Mouse (Mus musculus) A20 (cell line): Measurements from ENCODE around the gene Nsun4.

Experiments used
- DNase-seq: peaks from one replicate; pipeline ENCODE4 v3.0.0-alpha.2; 2011; ENCODE audit warnings: low read depth, low spot score

The Nsun4 gene

DNA sequence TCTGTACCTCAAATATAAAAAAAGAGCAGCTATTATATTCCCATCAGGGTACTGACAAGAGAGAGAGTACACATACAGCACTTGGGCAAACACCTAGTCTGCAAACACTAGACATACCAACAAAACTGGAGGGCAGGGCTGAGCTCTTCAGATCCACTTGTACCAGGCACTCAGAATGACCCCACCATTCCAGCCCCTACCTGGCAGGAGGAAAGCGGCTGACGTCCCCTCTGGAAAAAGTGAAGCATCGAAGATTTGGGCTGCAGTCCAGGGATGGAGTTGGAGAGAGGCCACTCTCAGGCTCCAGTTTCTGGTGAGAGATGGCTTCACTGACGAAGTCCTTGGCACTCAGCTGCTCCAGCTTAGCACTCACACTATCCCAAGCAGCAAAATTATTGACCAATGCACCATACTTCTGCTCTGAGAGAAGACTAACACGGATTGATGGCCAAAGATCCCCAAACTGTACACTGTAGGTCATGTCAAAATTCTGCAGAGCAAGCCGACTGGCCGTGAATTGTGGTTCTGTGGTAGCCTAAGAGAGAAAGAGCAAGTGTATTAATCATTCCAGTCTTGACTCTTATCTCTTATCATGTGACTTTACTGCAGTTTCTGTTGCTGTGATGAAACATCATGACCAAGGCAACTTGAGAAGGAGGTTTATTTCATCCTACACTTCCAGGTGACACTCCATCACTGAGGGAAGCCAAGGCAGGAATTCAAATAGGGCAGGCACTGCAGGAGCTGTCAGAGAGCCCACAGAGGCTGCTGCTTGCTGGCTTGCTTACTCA, 5.4 kb downstream of the Nsun4 start:
- no peak for DNase-seq

DNA sequence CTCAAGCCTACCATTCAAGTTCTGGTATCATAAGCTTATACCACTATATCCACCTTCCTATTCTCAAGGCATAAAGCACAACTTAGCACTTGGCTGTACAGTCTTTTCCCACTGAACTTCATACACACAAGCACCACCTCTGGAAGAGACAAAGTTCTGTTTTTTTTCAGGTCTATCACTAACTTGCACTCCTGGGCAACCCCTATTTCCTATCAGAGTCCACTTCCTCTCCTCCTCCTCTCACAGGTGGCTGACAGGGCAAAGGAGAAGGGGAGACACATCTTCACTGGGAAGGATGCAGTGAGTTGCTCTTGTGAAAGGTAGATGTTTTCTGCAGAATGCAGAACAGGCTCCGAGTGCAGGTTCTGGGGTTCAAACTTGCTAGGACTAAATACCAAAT, 6.0 kb downstream of the Nsun4 start:
- no peak for DNase-seq

DNA sequence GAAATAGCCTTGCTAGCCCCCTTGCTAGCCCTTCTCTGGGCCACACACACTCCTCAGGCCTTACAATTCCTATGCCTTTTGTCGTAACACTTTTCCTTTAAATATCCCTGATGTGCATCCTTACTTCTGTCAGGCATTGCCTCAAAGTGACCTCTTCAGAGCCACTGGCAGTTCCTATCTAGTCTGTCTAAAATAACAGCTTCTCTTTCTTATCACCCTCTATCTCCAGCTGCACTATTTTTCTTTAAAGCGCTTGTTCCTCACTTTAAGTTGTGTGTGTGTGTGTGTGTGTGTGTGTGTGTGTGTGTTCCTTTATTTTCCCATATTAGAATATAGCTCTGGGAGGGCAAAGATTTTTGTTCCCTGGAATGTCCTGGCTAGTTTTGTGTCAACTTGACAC, 7.1 kb downstream of the Nsun4 start:
- DNase-seq = no peak

DNA sequence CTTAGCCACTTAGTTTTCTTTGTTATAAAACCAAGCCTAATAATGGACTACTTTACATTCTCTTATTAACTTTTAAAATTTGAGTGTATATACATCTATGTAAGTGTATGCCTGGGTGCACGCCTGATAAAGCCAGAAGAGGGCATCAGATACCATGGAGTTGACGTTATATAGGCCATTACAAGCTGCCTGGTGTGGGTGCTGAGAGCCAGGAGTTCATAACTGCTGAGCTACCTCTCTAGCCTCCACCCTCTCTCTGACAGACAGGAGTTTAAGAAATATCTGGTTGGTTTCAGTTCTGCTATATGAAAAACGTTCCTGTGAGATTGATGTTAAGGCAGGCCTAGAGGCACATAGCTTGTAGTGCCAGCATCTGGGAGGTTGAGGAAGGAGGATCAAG, 11.5 kb downstream of the Nsun4 start:
- peak; percentile 63 for DNase-seq

DNA sequence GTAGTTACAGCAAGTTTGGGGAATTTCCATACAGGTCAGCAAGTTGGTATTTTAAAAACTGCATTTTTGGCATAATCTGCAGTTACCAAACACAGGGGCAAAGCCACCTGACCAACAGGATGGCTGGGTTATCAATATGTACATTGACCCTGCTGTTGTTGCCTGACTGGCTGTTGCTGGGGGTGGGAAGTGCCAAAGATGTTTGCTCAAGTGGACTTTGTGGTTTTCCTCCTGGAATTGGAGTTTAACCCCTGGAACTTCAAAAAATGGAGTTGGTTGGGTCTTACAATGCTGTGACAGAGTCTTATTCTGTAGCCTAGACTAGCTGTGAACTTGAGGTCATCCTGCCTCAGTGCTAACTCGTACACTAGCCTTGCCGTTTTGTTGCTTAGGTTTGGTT, 13.2 kb downstream of the Nsun4 start:
- DNase-seq = no peak

DNA sequence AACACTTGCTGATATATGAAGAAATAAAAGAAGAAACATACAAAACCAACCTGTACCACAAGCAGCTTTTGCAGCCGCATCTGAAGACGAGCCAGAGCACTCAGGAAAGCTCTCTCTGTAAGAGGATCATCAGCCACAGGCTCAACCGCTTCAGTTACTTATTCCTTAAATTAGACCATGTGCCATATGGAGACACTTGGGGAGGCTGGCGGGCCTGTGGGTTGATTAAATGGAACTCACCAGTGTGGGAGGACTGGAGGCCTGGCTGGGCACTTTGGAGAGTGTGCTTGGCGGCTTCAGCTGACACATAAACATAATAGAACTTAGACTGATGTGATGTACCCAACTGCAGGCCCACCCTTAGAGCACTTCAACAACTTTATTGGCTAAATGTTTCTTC, 20.3 kb downstream of the Nsun4 start:
- no peak for DNase-seq

DNA sequence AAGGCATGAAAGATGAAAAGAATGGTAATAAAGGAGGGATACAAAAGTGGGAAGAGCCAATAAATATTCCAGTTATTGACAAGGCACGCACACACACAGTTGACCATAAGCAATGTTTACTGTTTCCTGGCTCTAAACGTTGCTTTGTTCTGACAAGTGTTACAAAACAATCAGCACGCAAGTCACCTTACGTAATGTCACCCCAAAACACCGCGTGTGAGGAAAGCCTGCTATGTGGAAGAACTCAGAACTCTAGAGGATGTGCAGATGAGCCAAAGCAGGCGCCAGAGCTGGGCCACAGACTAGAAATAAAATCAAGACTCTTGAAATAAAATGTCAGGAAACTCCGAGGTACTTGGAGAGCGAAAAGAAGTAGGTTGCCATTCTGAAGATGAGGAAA, 20.8 kb downstream of the Nsun4 start:
- DNase-seq = no peak

DNA sequence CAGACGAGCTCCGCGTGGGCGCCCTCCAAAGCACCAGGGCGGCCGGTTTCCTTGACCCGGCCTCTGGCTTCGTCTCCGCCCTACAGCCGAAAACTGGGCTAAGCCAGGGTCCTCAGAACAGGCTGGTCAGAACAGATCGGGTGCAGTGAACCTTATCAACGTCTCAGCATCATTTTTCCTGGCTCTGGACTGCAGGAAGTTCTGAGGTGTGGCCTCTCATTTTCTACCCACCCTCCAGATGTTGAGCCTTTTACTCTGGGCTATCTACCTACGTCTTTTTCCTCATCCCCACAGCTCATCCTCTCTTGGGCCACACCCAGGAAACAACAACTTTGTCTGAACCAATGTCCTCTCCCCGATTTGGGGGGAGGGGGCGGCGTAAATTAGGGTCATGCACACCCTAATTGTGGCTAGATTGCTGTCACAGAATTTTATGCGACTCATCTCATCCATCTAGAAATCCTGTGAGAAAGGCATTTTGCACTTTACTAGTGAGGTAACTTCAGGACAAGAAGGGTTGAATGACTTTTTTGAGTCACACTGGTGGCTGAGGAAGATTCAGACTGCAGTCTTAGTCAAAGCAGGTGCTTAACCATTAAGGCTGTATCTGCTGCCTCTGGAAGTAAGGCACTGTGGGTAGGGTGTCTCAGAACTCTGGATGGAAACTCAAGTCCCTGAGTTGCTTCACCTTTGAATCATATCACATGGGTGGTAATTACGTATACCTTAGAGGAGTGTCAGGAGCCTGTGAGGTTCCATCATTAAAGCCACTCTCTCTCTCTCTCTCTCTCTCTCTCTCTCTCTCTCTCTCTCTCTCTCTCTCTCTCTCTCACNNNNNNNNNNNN, 35.6 kb downstream of the Nsun4 start, which contains the start of gene Faah:
TSS of gene Faah (minus strand) at position 25 of the 845 bp plus-strand sequence.
- peak; percentile 70 for DNase-seq

DNA sequence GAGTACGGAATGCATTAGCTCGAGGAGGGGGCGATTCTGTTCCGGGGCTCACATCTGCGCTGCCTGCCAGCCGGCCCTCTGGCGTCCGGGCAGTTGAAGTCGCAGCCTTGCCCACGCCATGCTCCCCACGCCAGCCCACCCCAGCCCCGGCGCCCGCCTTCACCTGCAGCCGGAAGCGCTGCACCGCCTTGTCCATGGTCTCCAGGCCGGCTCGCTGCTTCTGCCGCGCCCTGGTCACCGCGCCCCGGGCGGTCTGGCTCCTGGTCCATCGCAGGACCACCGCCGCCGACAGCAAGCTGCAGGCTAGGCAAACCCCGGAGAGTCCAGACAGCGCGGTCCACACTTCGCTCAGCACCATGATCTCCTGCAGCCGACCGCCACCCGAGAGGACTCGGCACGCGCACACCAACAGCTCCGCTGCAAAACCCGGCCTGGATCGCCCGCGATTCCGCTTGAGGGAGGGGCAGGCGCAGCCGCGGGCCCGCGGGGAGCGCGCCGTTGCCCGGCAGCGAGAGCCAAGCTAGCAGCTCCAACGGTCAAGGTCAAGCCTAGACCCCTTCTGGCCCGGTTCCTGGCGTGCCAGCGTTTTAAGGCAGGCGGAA, 36.3 kb downstream of the Nsun4 start:
- DNase-seq = peak; percentile 87

DNA sequence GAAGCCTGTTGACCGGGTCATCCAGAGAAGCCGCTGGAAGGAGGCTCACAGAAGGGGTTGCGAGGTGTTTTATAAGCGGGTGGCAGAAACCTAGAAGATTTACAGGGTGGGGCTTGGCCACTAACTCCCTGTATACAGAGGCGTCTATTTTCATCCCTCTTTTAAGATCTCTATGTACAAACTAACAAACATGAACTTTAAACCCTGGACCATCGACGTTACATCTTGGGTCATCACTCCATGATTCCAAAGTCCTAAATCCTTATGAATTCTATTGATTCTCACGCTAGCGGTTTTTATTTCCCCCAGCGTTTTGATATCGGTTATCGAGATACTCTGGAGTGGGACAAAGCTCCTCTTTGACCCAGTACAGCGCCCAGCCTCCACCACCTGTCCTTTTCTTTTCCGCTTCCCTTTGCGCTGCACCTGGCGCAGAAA, 36.8 kb downstream of the Nsun4 start:
- no peak for DNase-seq

DNA sequence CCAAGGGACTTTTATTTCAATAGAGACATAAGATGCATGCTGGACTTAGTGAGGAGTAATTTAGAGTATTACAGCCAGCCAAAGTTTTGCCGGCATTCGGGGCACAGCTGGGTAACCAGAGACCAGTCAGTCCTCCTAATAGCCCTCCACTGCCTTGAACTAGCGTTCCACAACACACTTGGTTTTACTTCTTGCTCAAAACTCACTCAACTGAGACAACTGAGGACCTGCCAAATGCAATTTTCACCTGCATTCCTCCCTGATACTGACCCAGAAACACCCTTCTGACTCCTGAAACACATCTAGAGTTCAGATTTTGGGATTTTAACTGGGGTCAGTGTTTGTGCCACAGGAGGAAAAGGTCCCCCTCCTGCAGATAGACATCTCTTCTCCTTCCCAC, 37.3 kb downstream of the Nsun4 start:
- peak; percentile 73 for DNase-seq

DNA sequence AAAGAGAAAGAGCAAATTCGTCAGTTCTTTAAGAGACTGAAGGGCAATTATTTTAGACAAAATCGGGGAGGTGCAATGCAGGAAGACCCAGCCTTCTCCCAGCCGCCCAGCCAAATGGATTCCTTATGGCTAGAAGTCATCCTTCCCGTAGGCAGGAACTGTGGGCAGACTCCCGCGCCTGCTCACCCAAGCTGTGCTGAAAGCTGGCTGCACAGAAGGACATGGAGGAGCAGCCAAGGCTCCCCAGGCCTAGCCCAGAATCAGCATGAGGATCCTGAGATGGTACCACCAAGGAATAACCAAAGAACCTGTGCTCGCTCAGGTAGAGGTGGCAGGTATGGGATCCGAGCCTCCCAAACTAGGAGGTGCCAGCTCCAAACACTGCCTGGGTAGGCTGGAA, 37.7 kb downstream of the Nsun4 start:
- DNase-seq = no peak

DNA sequence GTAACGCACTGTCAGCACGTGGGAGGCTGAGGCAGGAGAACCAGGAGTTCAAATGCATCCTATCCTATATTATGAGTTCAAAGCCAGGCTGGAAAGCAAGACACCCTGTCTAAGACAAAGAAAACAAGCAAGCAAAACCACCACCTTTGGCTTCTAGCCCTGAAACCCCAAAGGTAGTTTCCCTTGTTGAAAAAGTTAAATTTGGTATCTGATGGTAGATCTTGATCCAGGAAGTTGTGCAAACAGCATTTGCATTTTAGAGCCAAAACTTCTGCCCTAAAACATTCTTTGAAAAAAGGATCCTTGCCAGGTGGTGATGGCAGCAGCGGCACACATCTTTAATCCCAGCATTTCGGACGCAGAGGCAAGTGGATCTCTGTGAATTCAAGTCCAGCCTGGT, 38.2 kb downstream of the Nsun4 start:
- peak; percentile 74 for DNase-seq

DNA sequence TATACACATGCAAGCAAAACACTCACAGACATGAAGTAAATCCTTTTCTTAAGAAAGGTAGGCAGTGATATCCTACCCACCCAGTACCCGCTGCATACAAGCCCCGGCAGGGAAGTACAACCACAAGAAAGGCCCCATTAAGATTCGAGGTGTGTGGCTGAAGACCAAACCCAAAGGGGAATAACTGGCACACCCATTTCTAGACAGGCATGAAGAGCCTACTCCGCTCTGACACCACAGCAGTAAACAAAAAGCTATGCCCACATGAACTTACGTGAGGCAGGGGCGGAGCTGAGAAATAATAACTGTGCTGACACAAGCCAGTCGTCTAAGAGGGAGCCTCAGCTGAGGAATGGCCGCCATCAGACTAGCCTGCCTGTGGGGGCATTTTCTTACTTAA, 43.5 kb downstream of the Nsun4 start:
- no peak for DNase-seq

DNA sequence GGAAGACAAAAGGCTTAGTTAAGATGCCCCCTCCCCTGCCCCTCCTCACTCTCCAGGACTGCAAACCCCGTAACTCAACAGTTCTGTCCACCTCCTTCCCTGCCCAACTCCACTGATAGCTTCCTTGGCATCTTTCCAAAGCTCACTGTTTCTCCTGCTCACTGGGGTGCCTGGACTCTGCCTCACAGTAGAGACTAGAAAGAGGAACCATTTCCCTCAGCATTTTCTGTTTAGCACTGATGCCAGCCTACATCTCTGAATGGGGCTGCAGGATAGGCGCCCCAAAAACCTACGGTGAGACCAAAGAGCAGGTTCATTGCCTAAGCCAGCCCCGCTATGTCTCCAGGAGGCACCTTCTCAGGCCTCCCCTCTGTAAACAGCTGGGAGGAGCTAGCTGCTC, 52.5 kb downstream of the Nsun4 start:
- DNase-seq = no peak

DNA sequence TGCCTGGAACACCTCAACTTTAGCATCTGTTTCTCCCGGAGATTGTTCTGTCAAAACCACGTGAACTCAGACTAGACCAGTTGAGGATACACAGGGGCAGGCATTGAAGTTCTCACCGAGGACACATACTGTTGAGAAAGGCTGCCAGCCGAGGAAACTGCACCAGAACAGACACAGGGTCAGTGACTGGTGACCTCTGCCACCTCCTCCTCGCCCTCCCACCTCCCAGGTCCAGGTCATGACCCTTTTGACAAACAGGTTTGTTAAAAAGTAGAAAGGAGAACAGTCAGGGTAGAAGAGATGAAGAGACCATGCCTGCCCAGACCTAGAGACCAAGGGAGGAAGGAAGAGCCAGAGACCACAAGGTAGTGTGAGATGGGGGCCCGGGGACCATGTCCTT, 53.0 kb downstream of the Nsun4 start:
- DNase-seq = no peak

DNA sequence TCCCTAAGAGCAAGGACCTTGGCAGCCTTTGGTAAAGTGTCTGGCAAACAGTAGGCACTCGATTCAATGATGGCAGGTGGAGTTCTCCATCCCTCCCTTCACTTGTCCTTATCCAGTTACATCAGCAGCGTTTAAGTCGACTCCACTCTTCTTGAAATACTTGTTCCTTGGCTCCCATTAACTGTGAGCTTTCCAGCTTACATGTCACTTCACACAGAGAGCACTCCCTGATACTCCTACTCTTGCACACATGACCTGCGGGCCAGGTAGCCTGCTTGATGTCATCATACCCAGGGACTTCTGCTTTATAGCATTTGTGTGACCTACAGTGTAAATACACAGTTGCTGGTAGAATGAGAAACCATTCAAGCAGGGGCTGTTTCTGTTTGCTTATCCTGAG, 56.9 kb downstream of the Nsun4 start:
- no peak for DNase-seq

DNA sequence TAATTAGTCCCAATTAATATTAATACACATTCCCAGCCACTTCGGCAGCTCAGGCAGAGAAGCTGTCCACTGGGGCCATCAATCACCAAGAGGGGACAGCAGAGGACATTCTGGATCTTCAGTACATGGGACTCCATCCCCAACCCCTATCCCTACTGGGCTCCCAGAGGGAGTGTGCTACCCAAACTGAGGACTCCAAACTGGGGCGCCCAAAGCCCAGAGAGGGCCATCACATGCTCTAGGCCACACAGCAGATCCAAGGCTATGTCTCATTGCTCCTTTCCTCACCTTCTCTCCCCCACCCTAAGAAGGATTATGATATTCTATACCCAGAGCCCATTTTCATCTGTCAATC, 58.3 kb downstream of the Nsun4 start:
- no peak for DNase-seq

DNA sequence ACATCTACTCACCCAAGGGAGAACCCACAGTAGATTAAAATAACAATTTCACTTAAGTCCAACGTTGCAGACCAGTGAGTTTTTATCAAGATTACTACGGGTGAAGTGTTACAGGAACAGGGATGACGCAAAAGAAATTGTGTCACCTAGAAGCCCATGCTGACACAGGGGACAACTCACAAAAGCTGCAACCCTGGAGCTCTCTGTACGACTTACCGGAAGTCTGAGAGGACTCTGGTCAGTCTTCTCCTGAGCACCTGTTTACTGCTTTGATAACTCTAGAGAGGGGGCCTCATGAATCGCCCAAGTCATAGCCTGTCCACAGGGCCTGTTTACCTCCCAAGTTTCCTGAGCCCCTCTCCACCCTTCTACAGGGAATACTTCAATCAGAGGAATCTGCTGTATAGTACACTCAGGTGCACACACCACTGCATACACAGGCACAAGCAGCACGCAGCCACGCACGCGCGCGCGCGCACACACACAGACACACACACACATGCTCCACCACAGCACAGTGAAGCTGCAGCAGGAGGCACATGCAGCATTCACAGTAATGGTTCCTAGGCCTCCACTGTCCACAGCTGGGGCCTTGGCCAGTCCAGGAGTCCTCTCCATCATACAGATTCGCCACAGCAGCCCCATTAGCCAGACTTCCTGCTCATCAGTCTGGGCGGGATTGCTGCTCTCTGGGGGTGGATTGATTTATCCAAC, 58.9 kb downstream of the Nsun4 start:
- no peak for DNase-seq

DNA sequence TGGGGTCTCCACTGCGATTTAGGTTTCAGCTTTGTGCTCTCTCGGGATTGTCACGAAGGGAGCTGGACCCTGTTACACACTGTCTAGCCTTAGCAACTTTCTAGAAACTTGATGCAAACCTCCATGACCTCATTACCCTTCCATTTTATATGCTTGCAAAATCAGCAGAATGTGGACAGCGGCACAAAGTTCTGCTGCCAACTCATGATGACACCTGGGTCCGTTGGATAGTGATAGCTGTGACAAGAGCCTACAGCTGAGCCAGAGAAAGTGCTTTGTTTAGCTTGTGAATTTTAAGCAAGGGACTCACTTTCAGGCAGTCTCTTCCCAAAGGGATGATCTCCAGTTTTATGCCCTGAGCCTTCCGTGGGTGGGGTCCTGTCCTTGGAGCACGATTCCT, 64.3 kb downstream of the Nsun4 start:
- no peak for DNase-seq

DNA sequence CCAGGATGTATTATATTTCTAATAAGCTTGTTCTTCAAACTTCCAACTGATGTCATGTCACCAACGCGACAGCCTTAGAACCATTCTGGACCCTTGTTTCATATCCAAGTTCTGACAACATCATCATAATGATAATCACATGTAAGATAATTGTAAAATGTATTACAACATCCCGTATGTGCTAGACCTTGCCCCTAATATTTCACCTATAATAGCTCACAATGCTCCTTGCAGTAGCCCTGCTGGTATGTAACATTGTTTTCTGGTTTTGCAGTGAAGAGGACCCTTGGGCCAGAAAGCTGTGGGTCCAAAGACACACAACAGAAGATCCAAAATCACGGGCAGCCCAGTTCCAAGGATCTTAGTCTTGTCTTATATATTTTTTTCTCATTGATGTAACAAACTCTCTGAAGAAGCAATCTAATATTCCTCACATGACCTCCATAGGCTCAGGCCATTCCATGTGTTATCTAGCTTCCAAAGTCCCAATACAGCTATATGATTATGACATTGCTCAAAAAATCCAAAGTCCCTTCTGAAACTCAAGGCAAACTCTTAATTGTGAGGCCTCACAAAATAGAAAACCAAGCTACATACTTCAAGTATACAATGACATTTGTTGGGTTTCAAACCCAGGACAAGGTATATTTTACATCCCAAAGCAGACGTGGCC, 65.7 kb downstream of the Nsun4 start:
- DNase-seq = no peak
